Mouse (Mus musculus) inflammation-experienced regulatory T-cells, adult 6 months (primary cell): ENCODE measurements around the gene Tmc6. TPM values are rescaled to one million over a fixed set of nuclear protein-coding genes. Genes with fewer than 3 reads are reported as not detected.

ENCODE experiments used
- ATAC-seq: one replicate; pipeline ENCODE4 v1.8.0; 2017
- polyA plus RNA-seq, 3 experiments: library from polyadenylated mRNA; unstranded; fragments of 100-300 nt; shearing (Covaris generic); gene quantifications; one replicate each; pipeline ENCODE4 v1.2.1; 2017

Gene Tmc6
- polyA plus RNA-seq, 3 experiments from 2014 or later = 90.7 to 159 (median 116) TPM

DNA sequence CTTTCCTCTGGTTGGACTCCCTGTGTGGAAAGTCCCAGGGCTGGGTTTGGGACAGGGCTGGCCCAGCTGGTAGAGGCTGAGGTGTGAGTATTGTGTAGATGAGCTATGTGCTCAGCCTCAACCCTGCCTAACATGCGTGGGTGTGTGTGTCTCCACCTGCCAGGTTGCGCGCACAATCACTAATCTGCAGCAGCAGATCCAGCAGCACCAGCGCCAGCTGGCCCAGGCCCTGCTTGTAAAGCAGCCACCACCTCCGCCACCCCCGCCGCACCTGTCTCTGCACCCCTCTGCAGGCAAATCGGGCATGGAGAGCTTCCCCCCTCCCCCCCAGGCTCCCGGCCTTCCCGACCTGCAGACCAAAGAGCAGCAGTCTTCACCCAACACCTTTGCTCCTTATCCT is 32.6 kb downstream of the Tmc6 start:
- no peak for ATAC-seq

DNA sequence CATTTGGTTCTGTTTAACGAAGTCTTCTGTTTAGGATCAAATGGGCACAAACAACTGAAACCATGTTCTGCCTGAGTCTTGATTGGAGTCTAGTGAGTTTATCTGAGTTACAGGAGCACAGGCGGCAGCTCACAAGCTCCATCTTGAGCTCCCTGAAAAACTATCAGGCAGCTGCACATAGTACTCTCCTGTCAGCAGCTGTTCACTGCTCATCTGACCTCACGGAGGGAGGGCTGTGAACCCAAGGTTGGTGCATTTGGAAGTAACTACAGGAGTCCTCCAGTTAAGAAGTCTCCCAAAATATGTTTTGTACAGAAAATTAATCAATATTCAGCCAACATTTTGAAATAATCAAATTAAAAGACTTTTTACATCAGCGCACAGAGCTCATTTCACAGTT is 33.4 kb downstream of the Tmc6 start:
- ATAC-seq = no peak

DNA sequence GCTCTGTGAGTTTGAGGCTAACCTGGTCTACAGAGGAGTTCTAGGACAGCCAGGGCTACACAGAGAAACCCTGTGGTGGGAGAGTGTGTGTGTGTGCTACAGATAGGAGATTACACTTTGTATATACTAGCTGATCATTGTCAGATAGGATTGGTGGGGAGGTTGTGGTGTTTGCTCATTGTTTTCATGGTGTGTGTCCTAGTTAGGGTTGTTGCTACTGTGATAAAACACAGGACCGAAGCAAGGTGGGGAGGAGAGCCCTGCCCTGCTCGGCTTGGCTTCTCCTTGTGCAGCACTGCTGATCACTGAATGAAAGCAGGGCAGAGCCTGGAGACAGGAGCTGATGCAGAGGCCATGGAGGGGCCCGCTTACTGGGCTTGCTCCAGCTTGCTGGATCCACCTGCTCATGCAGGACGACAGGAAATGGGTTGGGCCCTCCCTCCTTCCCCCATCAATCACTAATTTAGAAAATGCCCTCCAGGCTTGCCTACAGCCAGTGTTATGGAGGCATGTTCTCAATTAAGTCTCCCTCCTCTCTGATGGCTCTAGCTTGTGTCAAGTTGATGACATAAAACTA is 38.5 kb downstream of the Tmc6 start:
- no peak for ATAC-seq

DNA sequence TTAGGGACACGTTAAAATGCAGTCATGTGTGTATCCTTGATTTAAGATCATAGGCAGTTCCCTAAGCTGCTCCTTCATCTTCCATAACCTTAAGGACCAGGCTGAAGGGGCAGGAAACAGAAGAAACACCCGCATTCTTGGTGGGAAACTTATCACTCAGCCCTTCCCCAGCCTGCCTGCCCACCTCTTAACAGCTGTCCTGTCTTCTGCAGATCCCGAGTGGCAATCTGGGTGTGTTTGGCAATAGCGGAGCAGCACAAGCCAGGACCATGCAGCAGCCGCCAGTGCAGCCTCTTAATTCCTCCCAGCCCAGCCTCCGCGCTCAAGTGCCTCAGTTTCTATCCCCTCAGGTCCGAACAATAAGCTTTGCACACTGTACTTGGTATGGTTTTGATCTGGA is 39.3 kb downstream of the Tmc6 start:
- no peak for ATAC-seq

DNA sequence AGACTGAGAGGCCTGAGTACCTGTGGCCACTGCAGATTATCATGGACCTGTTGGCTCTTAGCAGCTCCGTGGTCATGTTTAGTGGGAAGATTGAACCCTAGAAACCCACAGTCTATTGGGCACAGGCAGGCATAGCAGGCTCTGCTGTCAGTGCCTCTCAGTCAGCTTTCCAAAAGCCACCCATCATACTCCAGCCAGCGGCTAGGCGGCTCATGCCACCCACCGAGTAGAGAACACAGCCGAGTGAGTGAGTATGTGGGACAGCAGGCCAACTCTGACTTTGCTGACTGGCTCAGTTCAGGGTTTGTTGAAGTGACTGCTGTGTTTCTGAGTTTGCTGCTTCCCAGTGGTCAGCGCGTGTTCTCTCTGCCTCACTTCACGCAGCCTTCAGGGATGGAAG is 39.8 kb downstream of the Tmc6 start:
- ATAC-seq = no peak

DNA sequence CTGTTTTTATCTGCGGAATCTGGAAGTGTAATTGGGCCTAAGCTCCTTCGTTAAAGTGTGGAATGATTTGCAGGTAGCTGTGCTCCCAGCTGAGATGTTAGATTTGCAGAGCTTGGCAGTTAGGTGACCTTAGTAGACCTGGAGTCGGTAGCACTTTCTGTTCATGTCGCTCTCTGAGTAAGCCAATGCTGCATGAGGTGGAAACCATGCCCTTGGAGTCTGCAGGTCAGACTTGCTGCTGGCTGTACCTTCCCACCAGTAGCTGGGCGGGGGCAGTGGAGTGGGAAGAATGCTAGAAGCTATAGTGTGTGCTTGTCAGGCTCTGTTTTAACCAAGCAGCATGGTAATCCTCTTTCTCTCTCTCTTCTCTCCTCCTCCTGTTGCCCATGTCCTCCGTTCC is 40.9 kb downstream of the Tmc6 start:
- ATAC-seq = no peak

DNA sequence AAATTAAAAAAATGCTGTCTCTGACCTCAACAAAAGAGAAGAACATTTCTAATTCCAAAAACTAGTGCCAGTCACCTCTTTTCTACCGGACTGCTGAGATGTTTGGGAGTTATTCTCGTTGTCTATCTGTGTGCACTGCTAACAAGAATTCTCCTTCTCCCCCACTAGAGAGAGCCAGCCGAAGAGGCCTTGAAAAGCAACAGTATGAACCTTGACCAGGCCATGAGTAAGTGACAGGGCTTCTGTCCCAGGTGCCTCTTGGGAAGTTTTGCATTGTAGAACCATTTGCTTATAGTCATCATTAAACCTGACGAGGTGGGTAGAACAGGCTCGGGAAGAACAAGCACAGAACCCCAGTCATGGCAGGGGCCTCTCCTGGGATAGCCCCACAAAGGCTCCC is 43.9 kb downstream of the Tmc6 start:
- ATAC-seq = no peak

DNA sequence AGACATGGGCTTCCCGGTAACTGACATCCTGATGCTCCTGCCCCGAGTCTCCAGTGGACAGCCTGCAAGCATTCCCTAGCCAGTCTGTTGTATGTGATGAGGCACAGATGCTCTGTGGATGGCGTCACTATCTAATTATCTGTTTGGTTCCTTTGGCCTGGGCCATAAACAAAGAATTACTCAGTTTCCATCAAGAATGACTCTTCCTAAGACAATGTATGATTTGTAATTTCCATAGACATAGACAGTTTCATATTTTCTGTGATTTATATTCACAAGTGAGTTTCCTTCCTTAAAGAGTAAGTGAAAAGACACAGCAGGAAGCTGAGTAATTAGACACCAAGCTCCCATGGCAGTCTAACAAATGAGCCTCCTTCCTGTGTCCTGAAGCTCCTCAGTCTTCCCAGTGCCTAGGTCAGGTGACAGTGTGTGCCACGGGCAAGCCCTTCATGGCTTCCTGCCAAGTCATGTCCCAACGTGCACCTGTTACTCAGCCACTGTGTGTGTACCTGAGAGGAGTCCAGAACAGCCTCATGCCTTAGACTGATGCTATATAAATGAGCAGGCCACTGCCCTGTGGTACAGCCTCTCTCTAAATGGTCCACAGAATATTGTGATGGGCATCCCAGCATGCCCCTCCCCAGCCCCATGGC is 45.8 kb downstream of the Tmc6 start:
- ATAC-seq = no peak

DNA sequence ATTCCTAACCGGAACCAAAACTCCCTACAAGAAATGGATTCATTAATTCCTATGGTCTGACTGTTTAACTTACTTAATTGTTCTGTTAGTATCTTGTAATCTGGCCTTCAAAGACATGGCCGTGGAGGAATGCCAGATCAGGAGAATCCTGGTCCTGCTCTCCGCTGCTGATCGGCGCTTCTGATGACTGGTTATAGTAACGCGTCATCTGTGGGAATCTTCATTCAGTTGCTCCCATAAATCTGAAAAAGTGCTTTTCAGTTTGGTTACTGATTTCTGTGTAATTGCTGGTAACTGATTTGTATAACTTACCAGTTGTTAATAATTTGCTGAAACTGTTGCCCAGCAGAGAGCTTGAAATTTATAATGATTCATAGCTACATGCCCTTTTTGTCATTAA is 50.5 kb downstream of the Tmc6 start:
- no peak for ATAC-seq

DNA sequence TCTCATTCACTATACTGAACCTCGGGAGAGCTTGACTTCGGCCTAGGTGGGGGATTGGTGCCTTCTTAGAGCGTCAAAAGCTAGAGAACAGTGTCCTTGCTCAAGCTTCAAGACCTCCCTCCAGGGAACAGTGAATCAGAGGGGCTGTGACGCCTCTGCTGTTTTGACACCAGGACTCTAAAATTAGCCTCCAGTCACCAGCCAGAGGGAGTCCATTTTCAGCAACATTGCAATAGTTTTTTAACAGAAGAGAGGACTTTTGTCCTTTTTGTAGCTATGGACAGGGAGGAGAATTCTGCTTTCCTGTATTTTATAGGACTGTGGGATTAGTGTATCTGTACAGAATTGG is 51.5 kb downstream of the Tmc6 start:
- ATAC-seq = no peak

DNA sequence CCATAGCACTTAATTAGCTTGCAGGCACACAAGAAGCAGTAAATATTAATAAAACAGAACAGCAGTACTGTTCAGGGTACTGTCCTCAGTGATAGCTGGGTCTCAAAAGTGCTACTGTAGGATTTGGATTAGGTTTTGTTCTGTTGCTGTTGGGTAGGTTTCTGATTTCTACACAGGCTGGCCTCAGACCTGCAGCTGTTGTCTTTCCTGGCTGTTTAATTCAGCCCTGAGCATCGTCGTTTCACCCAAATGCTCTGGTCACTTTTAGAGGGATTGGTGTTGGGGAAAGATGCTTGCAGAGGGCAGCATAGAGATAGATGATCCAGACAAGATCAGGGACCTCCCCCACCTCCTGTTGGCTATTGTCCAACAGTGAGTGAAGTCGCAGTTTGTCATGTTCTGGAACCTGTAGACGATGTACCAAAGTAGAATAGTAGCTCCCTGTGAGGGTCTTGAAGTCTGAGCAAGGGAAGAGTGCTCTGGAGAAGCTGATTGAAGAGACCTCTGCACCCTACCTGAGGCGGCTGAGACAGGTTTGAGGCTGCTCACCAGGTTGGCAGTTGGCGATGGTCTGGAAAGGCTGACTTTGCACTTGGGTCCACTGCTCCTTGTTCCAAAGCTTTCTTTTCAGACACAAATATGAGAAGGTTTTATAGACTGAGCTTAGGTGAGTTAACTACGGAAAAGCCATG is 52.1 kb downstream of the Tmc6 start:
- no peak for ATAC-seq

DNA sequence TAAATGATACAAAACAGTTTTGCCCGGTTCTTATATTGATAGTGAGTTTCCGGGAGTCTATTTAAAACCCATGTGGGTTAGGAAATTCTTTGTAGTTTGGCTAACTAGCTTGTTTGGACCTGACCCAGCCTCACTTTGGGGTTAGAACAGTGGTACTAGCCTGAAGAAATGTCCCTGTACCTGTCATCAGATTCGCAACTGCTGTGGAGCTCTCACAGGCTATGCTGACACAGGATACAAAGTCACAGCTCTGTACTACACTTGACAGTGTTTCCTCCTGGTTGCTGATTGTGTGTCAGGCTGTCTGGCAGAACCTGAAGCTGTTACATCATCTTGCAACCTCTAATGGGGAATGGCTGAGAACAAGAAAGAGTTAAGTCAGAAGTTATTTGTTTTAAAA is 52.7 kb downstream of the Tmc6 start:
- ATAC-seq = no peak

DNA sequence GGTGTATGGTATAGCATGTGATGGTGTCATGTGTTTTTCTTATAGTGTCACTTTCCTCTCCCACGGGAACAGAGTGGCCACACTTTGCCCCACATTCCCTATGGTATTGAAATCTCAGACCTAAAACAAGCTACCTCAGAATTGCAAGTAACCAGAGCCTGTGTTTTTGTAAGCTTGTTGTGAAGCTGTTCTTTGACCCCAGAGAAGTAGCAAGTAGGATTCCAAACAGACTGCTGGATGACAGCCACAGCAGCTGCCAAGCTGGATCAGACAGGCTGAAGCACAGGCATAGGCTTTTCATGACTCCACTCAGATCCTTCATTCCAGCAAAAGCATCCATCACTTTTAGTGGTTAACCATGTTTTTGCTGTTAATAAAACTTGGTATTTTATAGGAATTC is 53.2 kb downstream of the Tmc6 start:
- ATAC-seq = no peak

DNA sequence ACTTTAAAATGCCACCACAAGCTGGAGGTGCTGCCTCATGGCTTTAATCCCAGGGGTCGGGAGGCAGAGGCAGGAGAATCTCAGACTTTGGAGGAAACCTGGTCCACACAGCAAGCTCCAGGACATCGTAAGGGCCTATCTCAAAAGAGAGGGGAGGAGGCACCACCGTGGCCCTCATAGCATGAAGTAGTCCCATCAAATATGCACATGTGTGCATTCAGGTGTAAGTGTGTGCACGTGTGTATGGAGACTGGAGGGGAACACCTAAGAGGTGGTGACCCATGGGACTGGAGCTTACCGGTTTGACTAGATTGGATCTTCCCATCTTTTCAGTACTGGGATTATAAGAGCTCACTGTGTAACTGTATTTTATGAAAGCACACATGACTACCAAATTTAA is 53.8 kb downstream of the Tmc6 start:
- no peak for ATAC-seq

DNA sequence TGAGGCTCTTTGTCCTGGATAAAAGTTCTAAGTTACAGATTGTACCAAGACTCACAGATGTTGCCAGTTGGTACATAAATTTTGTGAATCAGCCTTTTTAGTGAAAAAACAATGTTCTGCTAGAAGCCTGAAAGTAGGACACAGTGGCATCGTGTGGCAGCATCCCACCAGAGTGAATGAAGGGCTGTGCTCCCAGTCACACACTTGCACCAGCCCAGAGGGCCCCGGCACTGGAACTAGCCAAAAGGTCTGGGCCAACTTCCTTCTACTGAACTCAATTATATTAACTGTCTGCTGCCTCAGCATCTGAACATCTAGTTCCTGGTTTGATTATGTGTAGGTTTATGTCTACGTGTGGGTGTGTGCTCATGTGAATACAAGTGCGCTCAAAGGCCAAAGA is 55.0 kb downstream of the Tmc6 start:
- no peak for ATAC-seq

DNA sequence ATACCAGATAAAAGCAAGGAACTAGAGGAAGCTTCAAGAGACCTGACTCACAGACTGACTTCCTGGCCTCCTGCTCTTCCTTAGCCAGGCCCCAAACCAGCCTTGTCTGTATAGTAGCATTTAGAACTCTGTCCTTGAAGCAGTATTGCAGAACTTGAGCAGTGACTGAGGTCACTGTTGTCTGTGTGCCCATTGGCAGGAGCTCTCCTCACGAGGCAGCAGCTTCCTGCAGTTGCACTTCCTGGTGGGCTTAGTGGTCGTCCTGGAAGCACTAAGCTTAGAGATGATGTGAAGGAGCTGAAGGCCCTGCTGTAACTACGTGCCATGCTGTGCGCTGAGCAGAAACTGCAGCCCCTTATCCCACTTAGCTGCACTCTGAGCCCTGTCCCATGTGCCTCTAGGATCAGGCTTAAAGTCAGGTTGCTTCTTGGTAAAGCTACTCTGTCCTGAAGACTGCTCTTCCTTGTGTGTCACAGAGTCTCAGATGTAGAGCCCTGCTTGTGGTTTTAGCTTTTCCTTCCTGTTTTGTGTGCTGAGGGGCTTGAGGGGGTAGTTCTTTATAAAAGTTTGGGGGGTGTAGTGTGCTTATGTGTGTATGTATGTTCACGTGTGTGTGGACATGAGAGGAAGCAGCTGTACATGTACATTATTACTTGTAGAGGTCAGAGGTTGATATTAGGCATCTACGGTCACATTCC is 57.2 kb downstream of the Tmc6 start:
- no peak for ATAC-seq

DNA sequence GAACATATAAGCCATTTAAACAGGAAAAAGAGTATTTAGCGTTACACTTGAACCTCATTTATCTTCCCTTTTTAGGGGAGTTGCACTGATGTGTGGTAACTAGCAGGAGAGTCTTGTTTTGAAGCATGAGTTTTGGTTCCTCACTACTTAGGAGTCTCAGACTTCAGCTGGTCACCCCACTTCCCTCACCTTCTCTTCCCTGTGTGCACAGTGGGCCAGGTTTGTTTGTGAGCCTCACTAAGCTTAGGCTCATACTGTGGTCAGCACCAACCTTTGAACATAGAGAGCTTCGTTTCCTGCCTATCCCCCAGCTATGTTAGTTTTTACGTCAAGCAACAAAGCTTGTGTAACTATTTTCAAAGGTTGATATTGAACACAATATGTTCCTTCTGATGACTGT is 63.2 kb downstream of the Tmc6 start:
- no peak for ATAC-seq

Other genes with a start within 250 kb of the Tmc6 start
- gene Tnrc6c, start 127.9 kb downstream of the Tmc6 start, polyA plus RNA-seq = 10 to 100 TPM; 10.8 to 19.2 (median 17.4) TPM
- gene Tmc8, start 122 bp downstream of the Tmc6 start, polyA plus RNA-seq = 10 to 100 TPM; 32.9 to 40.0 (median 39.0) TPM
- 1 to 10 TPM in 2 of 3 experiments, under 1 TPM in 1; 0.57 to 1.3 (median 1.3) TPM for gene 6030468B19Rik, start 15.5 kb upstream of the Tmc6 start, polyA plus RNA-seq
- gene Gm20708, start 27.5 kb upstream of the Tmc6 start, polyA plus RNA-seq = 1 to 10 TPM; 3.1 to 5.0 (median 4.9) TPM
- gene Syngr2, start 27.5 kb upstream of the Tmc6 start, polyA plus RNA-seq = 100 to 1,000 TPM in 1 of 3 experiments, 10 to 100 TPM in 2; 86.3 to 118 (median 89.8) TPM
- 10 to 100 TPM; 32.7 to 39.5 (median 35.4) TPM for gene Afmid, start 43.7 kb upstream of the Tmc6 start, polyA plus RNA-seq
- gene Tk1, start 43.9 kb upstream of the Tmc6 start, polyA plus RNA-seq = 100 to 1,000 TPM in 1 of 3 experiments, 10 to 100 TPM in 2; 27.3 to 126 (median 52.4) TPM
- 100 to 1,000 TPM in 1 of 3 experiments, 10 to 100 TPM in 2; 16.8 to 256 (median 23.6) TPM for gene Birc5, start 67.1 kb upstream of the Tmc6 start, polyA plus RNA-seq
- not detected for gene Tmem235, start 78.6 kb upstream of the Tmc6 start, polyA plus RNA-seq
- gene Tha1, start 91.3 kb upstream of the Tmc6 start, polyA plus RNA-seq = 10 to 100 TPM in 1 of 3 experiments, 1 to 10 TPM in 2; 8.5 to 12.7 (median 9.3) TPM
- 10 to 100 TPM; 21.7 to 47.4 (median 28.6) TPM for gene Socs3, start 187.8 kb upstream of the Tmc6 start, polyA plus RNA-seq
- gene Pgs1, start 204.1 kb upstream of the Tmc6 start, polyA plus RNA-seq = 10 to 100 TPM; 26.4 to 38.4 (median 36.7) TPM